Mouse (Mus musculus) thymus, adult 2 months (tissue): ENCODE measurements at regions not wholly inside any gene's neighbourhood (a gene's known extent, or its start where the extent isn't known, plus 50 kb on each side); places are given as distances from the start of the nearest gene placed in this dataset.

Source experiments
- DNase-seq: peaks from one replicate; pipeline ENCODE4 v3.0.0; 2021
- H3K27ac ChIP-seq: fragments of 200-500 bp; 2 replicates; pipeline ENCODE4 v1.5.1; 2012; ENCODE audit warnings: low read length, control low read depth; ENCODE audit not compliant: control insufficient read depth, insufficient read depth
- H3K27me3 ChIP-seq: fragments of 200-500 bp; 2 replicates; pipeline ENCODE4 v1.6.1; 2012; ENCODE audit warnings: mild to moderate bottlenecking, low read length, moderate library complexity, mixed read lengths; ENCODE audit not compliant: control insufficient read depth, insufficient read depth
- H3K36me3 ChIP-seq: fragments of 200-500 bp; 2 replicates; pipeline ENCODE4 v1.6.1; 2012; ENCODE audit warnings: mild to moderate bottlenecking, low read length, moderate library complexity; ENCODE audit not compliant: control insufficient read depth, insufficient read depth
- H3K4me1 ChIP-seq: fragments of 200-500 bp; replicated peaks from 2 replicates; pipeline ENCODE4 v1.6.1; 2012; ENCODE audit warnings: low read length; ENCODE audit not compliant: control insufficient read depth, insufficient read depth
- H3K4me3 ChIP-seq: fragments of 200-500 bp; 2 replicates; pipeline ENCODE4 v1.5.1; 2012; ENCODE audit warnings: mild to moderate bottlenecking, low read length, control low read depth, moderate library complexity; ENCODE audit not compliant: control insufficient read depth, insufficient read depth
- CTCF ChIP-seq: fragments of 200-500 bp; IDR thresholded peaks from 2 replicates; pipeline ENCODE4 v1.5.1; 2012; ENCODE audit warnings: mild to moderate bottlenecking, control low read depth, low read length, moderate library complexity, borderline replicate concordance; ENCODE audit not compliant: control insufficient read depth, poor library complexity, insufficient read depth; ENCODE audit errors: extremely low read depth
- POLR2A ChIP-seq: fragments of 200-500 bp; IDR thresholded peaks from 2 replicates; pipeline ENCODE4 v1.6.1; 2012; ENCODE audit warnings: mild to moderate bottlenecking, low read length, control low read depth, moderate library complexity; ENCODE audit not compliant: control insufficient read depth, poor library complexity, insufficient read depth; ENCODE audit errors: extremely low read depth
- WGBS: fragments of 180-500 bp; shearing (Covaris S2); methylation state at CpG from one replicate; pipeline ENCODE4 v1.1.7; 2018; 5-methylcytosine and 5-hydroxymethylcytosine counted together

- TF ChIP-seq CTCF (no peak), POLR2A (no peak)
- WGBS, result 95% methylated on average over 4 of the region's 4 CpGs
Measured at GRCm38 (mm10) chr13:107539867-107540266, 504.4 kb upstream of the Smim15 start.

DNA sequence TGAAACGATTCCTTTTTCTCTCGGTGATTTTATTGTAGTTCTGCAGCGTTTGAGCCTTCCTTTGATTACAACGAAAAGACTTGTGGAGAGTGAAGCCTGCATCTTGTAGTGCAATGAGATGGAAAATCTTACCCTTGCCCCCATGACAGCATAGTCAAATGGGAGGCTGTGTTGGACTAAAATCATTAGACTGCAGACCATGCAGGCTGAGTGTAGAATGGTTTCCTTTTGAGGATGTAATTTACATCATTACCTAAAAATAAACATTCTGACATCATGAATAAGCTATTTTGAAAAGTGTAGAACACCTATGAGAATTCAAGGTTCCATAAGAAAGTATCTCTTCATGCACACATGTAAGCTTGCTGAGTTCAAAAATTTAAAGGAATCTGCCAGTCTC is 504.9 kb upstream of the Smim15 start:
- Histone ChIP-seq H3K36me3 (no peaks in the 10 kb centered on the region), H3K27ac (no peak overlapping the region), H3K4me3 (no peak overlapping the region), H3K4me1 (no peaks in the 10 kb centered on the region), H3K27me3 (no peaks in the 10 kb centered on the region)
- TF ChIP-seq CTCF, result no peak
- TF ChIP-seq POLR2A, result no peak
- DNase-seq, result no peak
- 91% methylated on average over 4 of the region's 4 CpGs for WGBS

More at GRCm38 (mm10) chr13:107539867-107540266, 504.4 kb upstream of the Smim15 start:
- Histone ChIP-seq H3K36me3 (no peaks in the 10 kb centered on the region), H3K4me3 (no peak overlapping the region), H3K4me1 (no peaks in the 10 kb centered on the region), H3K27me3 (no peaks in the 10 kb centered on the region), H3K27ac (no peak overlapping the region)
- no peak for DNase-seq

- no peaks in the 10 kb centered on the region for H3K27me3 ChIP-seq
- no peak for DNase-seq
- H3K36me3 ChIP-seq, result no peaks in the 10 kb centered on the region
- H3K27ac ChIP-seq, result no peak overlapping the region
- TF ChIP-seq POLR2A, result no peak
- no peak for TF ChIP-seq CTCF
- WGBS, result 54% methylated on average over 5 of the region's 5 CpGs
- H3K4me1 ChIP-seq, result no peaks in the 10 kb centered on the region
- no peak overlapping the region for H3K4me3 ChIP-seq
Measured at GRCm38 (mm10) chr13:107535213-107535612, 509.0 kb upstream of the Smim15 start.

GRCm38 (mm10) chr13:107533323-107533722 is 510.9 kb upstream of the Smim15 start:
- Histone ChIP-seq H3K36me3 (no peaks in the 10 kb centered on the region), H3K4me3 (no peak overlapping the region), H3K27me3 (no peaks in the 10 kb centered on the region), H3K4me1 (no peaks in the 10 kb centered on the region), H3K27ac (no peak overlapping the region)
- no peak for DNase-seq
- no peak for TF ChIP-seq CTCF
- TF ChIP-seq POLR2A, result no peak
- 88% methylated on average over 3 of the region's 3 CpGs for WGBS

GRCm38 (mm10) chr13:107531528-107531927 is 509.6 kb upstream of the Kif2a start:
- Histone ChIP-seq H3K4me3 (no peak overlapping the region), H3K27ac (no peak overlapping the region), H3K36me3 (no peaks in the 10 kb centered on the region), H3K4me1 (no peaks in the 10 kb centered on the region), H3K27me3 (no peaks in the 10 kb centered on the region)
- DNase-seq, result no peak
- no peak for TF ChIP-seq CTCF
- no peak for TF ChIP-seq POLR2A
- WGBS, result 76% methylated on average over 10 of the region's 10 CpGs

- WGBS, result 96% methylated on average over 8 of the region's 8 CpGs
- DNase-seq, result no peak
- no peak overlapping the region for H3K27ac ChIP-seq
- H3K27me3 ChIP-seq, result no peaks in the 10 kb centered on the region
- no peak overlapping the region for H3K4me3 ChIP-seq
- TF ChIP-seq CTCF (no peak), POLR2A (no peak)
- no peaks in the 10 kb centered on the region for H3K4me1 ChIP-seq
- H3K36me3 ChIP-seq, result no peaks in the 10 kb centered on the region
Measured at GRCm38 (mm10) chr13:107531026-107531425, 509.1 kb upstream of the Kif2a start.

DNA sequence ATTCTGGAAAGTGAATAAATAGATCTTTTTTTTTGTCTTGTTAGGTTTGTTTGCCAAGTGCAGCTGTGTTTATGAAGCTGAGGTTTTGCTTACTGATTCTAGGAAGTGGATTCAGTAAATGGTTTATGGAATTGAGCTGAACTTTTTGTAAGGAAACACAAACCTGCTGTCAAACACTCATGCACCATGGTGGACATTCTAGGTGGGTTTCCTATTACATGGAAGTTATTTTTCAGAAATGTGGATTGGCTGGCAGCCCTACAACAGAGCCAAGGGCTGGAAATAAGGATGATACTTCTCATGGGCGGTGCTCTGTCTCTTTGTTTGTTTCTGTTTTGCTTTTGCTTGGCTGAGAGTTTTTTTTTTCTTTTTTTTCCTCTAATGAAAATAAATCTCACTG is 508.5 kb upstream of the Kif2a start:
- no peak overlapping the region for H3K4me3 ChIP-seq
- H3K27ac ChIP-seq, result no peak overlapping the region
- no peaks in the 10 kb centered on the region for H3K27me3 ChIP-seq
- no peaks in the 10 kb centered on the region for H3K36me3 ChIP-seq
- DNase-seq, result no peak
- TF ChIP-seq CTCF (no peak), POLR2A (no peak)
- 79% methylated on average over 1 of the region's 1 CpGs for WGBS
- no peaks in the 10 kb centered on the region for H3K4me1 ChIP-seq
